Mouse (Mus musculus) adrenal gland, adult 18-20 months (tissue): Measurements from ENCODE around the gene Hist3h2a. TPM values are rescaled to one million over a fixed set of nuclear protein-coding genes. Genes with fewer than 3 reads are reported as not detected.

Experiments used
- DNase-seq, 2 experiments: peaks; one replicate each; pipeline ENCODE4 v3.0.0; 2021 to 2022; ENCODE audit warnings: low spot score in 2 of 2
- total RNA-seq, 2 experiments: library from RNA; stranded (reverse); gene quantifications; 1 replicate in 1 of 2; 2 replicates in 1 of 2; pipeline ENCODE4 v1.2.3; 2021

The Hist3h2a gene
- total RNA-seq, 2 experiments from 2014 or later, result 13.3 to 17.6 TPM

DNA sequence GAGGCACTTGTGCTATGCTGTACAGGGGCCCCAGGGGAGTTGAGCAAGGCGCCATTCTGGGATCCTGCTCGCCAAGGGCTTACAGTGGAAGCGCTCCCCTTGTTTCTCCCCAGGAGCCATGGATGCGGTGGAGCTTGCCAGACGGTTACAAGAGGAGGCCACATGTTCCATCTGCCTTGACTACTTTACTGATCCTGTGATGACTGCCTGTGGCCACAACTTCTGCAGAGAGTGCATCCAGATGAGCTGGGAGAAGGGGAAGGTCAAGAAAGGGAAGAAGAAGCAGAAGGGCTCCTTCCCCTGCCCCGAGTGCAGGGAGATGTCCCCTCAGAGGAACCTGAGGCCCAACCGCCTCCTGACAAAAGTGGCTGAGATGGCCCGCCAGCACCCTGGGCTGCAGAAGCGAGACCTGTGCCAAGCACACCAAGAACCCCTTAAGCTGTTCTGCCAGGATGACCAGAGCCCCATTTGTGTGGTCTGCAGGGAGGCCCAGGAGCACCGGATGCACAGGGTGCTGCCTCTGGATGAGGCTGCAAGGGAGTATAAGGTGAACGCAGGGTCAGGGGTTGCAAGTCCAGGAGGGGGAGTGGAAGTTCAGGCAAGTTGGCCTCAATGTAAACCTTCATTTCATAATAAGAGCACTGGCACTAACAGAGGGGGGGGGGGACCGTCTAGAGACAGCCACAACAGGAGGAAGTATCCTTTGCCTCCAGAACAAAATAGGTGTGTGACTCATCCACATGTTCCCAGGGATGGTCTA lies 10.7 kb downstream of the Hist3h2a start:
- DNase-seq, result no peak

DNA sequence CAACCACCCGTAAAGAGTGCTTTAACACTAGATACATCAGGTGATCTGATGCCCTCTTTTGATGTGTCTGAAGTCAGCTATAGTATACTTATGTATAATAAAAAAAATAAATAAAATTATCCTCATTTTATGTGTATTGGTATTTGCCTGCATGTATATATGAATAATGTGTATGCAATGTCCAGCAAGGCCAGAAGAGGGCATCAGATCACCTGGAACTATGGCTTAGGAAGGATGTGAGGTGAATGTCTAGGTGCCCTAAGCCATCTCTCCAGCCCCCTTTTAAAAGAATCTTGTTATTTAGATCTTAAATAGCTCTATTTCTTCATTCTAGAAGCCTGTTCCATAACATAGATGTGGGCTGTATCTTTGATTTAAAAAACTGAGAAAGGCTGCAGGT lies 12.9 kb downstream of the Hist3h2a start:
- no peak for DNase-seq

DNA sequence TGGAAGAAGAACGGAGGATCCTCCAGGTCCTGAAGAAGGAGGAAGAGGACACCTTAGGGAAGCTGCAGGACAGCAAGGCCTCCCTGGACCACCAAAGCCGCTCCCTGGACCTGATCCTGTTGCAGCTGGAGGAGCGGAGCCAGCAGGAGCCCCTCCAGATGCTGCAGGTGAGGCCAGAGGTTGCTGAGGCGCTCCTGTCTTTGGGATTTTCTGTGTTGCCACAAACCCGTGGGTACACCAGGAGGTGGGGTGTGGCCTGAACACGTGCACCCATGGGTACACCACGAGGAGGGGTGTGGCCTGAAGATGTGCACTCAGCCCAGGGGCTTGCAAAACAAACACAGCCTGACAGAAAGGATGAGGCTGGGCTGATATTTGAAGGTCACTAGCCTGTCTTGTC lies 14.1 kb downstream of the Hist3h2a start:
- DNase-seq, result no peak

DNA sequence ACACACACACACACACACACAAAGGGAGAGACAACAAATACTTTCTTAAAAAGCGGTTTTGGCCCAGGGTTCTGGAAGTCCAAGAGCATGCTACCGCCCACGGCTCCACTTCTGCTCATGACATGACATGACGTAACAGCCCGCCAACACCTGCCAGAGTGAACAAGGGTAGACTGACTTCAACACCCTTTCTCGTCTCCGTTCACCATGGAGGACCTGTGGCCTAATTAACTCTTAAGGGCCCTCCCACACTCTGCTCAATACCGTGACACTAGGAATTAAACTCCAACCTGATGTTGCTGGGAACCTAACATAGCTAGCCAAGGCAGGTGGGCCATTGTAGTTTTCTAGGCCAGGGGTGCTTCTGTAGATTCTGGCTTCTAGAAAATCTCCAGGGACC lies 14.5 kb downstream of the Hist3h2a start:
- no peak for DNase-seq

DNA sequence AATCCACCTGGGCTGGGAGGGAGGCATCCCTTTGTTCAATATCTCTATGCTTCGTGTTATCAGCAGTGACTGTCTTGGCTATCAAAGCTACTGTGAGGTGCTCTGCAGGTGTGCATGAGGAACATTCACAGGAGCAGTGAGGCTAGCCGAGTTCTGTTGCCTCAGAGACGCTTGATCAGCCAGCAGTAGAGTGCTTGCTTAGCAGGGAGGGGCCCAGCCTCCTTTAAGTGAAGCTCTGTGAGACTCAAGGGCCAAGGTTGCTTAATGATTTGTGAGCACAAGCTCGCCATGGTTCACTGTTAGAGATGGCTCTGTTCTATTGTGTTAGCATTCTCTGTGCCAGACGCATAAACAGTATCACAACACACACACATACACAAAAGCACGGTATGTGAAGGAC lies 15.2 kb downstream of the Hist3h2a start:
- DNase-seq, result no peak

DNA sequence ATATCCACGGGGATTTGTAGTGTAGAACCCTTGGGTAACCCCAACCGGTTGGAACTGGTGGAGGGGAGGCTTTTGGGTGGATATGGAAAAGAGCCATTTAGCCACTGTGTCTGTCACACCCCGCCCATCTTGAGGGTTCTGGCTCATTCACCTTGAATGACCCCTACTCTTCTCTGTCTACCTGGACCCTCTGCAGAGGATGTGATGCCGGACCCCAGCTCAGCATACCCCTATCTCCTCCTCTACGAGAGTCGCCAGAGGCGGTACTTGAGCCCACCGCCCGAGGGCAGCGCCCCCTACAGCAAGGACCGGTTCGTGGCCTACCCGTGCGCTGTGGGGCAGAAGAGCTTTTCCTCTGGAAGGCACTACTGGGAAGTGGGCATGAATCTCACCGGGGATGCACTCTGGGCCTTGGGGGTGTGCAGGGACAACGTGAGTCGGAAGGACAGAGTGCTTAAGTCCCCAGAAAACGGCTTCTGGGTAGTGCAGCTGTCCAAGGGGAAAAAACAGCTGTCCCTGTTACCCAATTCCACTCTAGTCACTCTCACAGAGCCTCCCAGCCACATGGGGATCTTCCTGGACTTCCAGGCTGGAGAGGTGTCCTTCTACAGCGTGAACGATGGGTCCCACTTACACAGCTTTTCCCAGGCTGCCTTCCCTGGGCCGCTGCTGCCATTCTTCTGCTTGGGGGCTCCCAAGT lies 16.5 kb downstream of the Hist3h2a start:
- DNase-seq, result no peak

DNA sequence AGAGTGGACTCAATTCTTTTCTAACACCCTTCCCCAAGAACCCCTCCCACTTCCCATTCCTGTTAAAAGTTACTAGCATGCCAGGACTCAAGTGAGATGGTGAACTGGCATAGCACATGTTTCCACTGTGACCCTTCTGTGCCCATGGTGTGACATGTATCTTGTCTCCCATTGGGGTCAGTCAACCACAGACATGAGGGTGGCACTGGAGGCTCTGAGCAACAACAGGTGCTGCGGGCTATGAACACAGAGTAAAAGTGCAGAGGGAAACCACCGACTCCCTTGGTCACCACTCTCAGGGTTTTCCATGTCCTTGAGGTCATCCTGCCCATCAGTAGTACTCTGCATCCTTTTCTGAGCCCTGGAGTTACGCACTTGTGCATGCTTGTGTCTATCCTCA lies 17.3 kb downstream of the Hist3h2a start:
- no peak for DNase-seq

DNA sequence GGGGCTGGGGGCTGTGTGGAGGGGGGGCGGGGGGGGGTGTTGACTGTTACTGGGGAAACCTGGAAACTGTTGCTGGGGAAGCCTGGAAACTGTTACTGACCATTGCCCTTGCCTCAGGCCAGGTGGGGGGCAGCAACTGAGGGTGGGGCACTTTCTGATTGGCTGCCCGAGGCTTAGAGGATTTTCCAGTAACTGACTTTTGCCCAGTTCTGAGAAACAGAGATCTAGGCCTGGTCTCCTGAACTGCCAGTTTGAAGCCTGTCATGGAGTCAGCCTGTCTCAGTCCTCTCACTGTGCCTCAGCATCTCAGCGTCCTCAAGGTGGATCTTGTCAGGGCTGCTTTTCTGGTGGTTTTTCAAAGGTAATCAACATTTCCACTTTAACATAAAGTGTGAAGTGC lies 19.9 kb downstream of the Hist3h2a start:
- DNase-seq, result no peak

DNA sequence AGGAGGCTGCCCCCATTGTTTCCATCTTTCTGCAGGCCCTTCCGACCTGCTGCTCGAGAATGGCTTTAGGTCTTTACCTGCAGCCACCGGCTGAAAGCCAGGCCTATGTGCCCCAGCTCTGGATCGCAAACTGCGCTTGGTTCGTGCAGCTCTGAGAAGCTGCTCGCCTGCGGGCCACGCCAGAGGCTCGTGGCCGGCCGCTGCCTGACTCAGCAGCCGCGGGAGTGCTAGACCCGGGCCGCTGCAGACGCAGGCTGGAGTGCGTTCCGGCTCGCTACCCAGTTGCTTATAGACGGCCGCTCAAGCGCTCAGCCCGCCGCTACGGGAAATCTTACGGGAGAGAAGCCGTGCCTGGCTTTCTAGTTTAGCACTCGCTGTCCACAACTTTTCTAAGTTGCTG lies 22.7 kb downstream of the Hist3h2a start:
- DNase-seq, result no peak

DNA sequence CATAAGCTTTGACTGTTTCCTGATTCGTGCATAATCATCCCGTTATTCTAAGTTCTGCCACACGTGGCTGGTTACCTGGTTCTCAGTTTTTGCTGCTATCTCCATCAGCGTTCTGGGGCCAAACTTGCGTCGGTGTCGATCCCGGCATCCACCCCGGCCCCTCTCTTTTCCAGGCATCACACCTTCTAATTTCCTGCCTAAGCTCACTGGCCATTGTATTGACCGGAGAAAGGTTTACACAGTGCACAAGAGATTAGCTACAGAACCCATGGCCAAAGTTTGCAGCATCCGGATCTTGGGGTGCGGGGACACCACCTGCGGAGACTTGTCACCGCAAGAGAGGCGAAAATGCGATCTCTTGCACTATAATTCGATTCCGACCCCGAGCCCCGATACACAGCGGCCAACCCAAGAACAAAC lies 23.1 kb downstream of the Hist3h2a start:
- no peak for DNase-seq

DNA sequence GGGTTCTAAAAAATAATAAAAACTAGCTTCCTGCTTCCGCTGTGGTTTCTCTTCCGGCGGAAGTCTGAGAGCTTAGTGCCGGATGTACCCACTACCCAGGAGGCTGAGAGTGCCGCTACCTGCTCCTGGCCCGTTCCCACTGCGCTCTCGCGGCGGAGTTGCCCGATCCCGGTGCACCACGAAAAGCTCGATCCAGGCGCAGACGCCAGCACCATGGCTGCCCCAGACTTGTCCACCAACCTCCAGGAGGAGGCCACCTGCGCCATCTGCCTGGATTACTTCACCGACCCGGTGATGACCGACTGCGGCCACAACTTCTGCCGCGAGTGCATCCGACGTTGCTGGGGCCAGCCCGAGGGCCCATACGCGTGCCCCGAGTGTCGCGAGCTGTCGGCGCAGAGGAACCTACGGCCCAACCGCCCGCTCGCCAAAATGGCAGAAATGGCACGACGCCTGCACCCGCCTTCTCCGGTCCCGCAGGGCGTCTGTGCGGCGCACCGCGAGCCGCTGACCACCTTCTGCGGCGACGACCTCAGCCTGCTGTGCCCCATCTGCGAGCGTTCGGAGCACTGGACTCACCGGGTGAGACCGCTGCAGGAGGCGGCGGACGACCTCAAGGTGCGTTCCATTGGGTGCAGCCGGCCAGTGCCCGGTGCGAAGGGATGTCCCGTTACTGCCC lies 23.7 kb downstream of the Hist3h2a start, which contains the start of gene Trim11:
TSS of gene Trim11 (plus strand) at position 67 of the 679 bp plus-strand sequence.
- DNase-seq, result peak; percentile 53 to 55

DNA sequence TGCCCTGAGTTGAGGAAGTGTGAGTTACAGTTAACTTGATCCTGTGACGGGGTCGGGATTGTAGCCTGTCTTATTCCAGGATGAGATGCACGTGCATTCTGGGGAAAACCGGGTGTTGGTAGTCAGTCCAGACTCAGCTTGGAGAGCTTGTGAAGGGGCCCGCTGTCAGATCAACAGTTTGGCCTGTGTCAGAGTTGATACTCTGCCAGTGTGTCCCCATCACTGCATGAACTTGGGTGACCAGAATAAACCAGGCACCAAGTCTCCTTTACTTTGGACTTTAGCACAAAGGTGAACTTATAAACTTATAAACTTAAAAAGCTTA lies 24.2 kb downstream of the Hist3h2a start:
- DNase-seq, result no peak

DNA sequence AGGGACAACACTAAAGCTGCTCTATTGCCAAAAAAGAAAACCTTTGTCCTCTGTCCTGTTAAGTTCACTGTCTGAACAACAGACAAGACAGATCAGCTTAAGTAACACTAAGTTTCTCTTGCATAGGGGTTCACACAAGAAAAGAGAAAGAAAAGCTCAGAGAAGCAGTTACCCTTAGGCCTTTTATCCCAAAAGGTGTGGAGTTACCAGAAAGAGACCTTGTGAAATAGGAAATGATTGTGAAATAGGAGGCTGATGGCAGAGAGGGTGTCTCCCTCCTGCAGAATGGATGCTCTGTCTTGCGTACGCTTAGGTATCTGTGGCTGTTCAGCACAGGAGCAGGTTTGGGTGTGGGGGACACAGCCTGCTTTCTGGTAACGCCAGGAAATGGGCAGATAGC lies 24.7 kb downstream of the Hist3h2a start:
- DNase-seq, result no peak

DNA sequence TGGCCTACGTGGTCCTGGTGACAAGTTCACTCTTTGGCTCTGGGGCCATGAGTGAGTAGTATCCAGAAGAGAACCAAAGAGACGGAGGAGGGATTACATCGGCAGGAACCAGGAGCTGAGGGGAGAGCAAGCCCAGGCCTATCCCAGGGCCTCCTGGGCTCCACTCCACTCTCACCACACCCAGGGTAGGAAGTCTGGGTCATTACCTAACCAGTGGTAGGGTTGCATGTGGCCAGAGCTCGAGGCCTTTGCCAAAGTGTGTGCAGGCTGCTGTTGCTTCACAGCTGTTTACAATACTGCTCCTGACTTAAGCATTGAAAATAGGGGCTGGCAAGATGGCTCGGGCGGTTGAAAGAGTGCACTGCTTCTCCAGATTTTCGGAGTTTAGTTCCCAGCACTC lies 25.2 kb downstream of the Hist3h2a start:
- no peak for DNase-seq

DNA sequence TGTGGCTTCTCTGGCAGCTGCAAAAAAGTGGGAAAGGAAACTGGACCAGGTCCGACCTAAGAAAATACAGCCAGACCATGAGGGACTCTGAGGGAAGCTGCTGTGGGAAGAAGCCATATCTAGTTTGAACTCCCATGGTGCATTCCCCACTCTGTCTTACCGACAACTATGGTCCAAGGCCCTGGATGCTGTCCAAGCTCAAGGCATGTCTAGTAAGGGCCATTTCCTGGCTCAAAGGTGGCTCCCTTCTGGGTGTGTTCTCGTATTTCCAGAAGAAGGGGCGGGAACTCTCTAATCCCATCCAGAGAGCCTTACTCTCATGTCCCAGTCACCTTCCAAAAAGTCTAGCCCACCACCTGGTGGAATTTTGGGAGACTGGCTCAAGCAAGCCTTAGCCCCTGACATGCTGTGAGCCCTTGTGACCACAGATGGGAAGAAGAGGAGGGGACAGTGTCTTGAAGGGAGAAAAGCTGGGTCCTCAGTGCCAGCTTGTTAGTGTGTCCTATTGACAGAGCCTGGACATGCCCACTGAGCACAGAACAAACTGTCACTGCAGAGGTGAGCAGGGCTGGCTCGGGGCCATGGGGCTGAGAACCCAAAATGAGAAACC lies 26.0 kb downstream of the Hist3h2a start:
- DNase-seq, result no peak

DNA sequence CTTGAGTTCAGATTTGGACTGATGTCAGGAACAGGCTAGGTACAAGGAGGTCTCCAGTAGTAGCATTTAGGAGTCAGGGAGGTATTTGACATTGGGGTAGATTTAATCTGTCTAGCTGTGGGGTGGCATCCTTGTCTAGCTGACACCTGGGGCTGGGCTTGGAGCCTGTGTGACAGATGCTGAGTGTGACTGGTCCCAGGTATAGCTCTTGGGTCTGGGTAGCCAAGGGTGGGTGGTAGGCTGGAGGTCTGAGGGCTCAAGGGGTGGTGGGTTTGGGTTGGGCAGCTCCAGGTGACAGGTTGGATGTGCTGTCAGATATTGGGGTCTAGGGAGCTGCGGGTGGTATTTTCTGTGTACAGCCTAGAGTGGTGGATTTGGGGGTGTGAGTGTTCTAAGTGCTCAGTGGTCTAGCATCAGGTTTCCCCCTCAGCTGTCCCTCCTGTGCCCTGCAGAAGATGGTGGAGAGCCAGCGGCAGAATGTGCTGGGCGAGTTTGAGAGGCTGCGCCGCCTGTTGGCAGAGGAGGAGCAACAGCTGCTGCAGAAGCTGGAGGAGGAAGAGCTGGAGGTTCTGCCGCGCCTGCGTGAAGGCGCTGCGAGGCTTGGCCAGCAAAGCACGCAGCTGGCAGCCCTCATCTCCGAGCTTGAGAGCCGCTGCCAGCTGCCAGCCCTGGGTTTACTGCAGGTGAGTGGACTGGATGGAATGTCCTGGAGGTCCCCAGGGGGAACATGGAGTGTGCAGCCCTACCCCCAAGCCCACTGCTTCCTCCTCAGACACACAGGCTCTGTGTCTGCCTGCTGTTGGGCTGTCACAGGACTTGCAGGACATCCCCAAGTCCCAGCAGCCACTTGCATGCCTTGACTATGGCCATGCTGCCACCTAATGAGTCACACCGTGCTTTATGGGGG lies 27.3 kb downstream of the Hist3h2a start:
- DNase-seq, result peak in 1 of 2 experiments; percentile 49

DNA sequence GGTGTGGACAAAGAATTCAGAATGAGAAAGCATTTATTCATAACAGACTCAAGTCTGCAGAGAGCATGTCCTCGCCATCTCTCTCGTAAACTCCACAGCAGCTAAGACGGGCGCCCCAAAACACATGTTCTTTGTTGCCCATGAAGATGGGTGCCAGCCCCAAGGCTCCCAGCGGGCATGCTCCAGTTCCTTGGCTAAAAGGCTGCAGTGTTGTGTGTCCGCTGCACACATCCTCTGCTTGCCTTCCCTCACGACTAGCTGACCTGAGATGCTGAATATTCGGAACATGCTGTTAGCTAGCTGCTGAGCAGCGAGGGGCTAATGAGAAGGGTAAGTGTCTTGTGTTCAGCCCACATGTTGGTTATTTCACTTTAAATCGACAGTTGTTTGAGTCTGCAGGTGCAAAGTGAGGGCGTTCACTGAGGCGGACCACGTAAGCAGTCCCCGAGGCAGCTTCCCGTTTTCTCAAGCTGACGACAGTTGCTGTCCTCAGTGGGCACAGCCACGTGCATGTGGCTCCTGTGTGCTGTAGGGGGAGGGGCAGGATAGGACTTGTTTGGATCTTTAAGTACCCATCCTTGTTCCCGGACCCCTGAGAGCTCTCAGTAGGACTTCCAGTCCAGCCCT lies 28.1 kb downstream of the Hist3h2a start:
- no peak for DNase-seq

DNA sequence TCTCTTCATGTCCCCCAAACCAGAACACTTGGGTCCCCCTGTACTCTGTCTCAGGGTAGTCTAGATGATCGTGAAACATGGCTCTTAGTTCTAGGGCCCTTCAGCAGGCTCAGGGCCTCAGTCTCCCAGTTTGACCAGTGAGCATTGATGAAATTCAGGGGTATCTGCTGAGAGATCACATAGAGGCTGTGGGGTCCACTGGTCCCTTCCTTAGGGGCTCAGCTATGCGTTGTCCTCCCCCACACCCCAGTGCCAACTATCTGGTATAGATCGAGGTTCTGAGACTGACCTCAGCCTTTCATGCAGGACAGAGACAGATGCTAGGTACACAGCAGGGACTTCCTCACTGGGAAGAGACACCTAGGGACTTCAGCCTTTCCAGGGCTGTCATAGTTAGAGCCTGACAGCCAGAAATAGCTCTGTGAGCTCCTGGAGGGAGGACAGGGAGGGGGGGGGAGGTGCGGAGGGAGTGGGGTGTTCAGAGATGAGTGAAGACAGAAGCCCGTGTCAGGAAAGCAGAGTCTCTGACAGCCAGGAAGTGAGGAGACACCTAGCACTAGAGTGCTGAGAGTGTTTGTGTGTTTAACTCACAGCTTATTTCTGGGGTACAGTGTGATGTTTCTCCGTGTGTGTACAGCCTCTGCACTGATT lies 29.3 kb downstream of the Hist3h2a start:
- no peak for DNase-seq

DNA sequence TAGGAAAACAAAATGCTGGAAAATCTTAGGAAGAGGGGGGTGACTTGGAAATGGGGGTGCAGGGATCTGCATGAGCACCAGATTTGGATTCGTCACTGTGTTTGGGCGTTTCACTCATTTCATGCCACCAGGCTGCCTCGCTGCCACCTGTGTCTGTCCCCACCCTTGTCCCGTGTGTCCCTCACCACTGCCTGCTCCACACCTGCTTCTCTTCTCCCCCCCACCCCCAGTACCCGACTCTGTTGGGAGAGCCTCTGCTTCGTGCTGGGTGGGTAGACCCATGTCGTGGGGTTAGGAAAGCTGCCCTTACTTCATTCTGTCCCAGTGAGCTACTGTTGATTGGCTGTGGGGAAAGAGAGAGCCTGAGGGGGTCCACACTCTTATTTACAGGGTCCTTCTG lies 30.2 kb downstream of the Hist3h2a start:
- DNase-seq, result no peak
